Mouse (Mus musculus): Measurements from ENCODE around the gene Tlr13. TPM values are rescaled to one million over a fixed set of nuclear protein-coding genes. Genes with fewer than 3 reads are reported as not detected.

Gene Tlr13
- polyA plus RNA-seq (2015; fragmentation: Nextera tagmentation; extraction: Ambion mirVana): 0.67 and 0.89 TPM in 2 replicates

DNA sequence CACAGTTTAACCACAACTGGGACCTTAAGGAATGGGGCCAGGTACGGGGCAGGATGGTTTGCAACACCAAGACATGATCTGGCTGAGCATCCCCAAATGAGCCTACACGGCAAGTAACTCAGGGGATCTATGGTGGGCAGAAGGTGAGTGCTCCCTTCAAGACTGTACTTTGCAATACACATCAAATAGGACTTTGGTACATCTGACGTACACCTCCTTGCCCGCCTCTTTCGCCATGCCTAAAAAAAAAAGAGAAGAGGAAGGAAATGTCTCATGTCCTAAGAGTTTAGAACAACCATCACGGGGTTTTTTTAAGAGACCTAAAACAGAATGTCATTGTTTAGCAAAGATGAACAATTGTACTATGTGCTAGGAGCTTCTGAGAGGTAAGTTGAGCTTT, at the start of gene Tlr13:
Gene Tlr13, plus strand, starts transcription at position 269 of the 400 bp plus-strand sequence.
- Histone ChIP-seq H3K9ac (ENCODE audit: low read depth, low read length) (no peak within 1 kb of the TSS), H3K27ac (ENCODE audit: low read length) (no peak within 1 kb of the TSS), H3K4me1 (ENCODE audit: control insufficient read depth, insufficient read depth, low read length) (no peaks in the 10 kb centered on the region), H3K4me3 (ENCODE audit: low read length) (no peak within 1 kb of the TSS), H3K9me3 (ENCODE audit: control insufficient read depth, low read length) (no peaks in the 10 kb centered on the region), H3K4me2 (ENCODE audit: low read depth, low read length) (no peak within 1 kb of the TSS), H3K36me3 (ENCODE audit: control insufficient read depth, insufficient read depth, low read length) (no peaks in the 10 kb centered on the region), H3K27me3 (replicated peaks; ENCODE audit: control insufficient read depth, insufficient read depth, low read length) (no peaks in the 10 kb centered on the region)
- 85% methylated on average over 6 of the region's 6 CpGs for whole genome bisulfite sequencing
- ATAC-seq: no peak

DNA sequence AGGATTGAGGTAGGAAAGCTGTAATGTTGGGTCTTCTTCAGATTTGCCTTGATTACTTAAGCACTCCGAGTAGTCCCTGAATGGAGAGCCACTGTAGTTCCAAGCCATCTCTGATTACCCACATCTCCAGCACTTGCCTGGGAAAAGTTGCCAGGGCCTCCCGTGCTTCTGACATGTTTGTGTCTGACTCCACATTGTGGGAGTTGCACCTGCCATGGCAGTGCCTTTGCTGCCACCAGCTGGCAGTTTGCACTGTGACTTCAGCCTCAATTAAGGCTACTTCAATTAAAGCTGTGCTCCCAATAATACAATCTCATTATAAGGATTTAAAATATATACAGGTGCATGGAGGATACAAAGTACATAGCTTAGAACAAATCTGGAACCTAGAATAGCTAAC, 37.5 kb upstream of the Tlr13 start:
- Histone ChIP-seq H3K9ac (ENCODE audit: low read depth, low read length) (no peak overlapping the region), H3K4me3 (ENCODE audit: low read length) (no peak overlapping the region), H3K4me1 (ENCODE audit: control insufficient read depth, insufficient read depth, low read length) (no peaks in the 10 kb centered on the region), H3K9me3 (ENCODE audit: control insufficient read depth, low read length) (no peaks in the 10 kb centered on the region), H3K36me3 (ENCODE audit: control insufficient read depth, insufficient read depth, low read length) (no peaks in the 10 kb centered on the region), H3K27ac (ENCODE audit: low read length) (no peak overlapping the region), H3K27me3 (replicated peaks; ENCODE audit: control insufficient read depth, insufficient read depth, low read length) (no peaks in the 10 kb centered on the region), H3K4me2 (ENCODE audit: low read depth, low read length) (no peak overlapping the region)
- WGBS: 48% methylated on average over 2 of the region's 2 CpGs
- ATAC-seq: 0 out of 2 replicates have a peak, but pooled peaks have one; percentile 52

DNA sequence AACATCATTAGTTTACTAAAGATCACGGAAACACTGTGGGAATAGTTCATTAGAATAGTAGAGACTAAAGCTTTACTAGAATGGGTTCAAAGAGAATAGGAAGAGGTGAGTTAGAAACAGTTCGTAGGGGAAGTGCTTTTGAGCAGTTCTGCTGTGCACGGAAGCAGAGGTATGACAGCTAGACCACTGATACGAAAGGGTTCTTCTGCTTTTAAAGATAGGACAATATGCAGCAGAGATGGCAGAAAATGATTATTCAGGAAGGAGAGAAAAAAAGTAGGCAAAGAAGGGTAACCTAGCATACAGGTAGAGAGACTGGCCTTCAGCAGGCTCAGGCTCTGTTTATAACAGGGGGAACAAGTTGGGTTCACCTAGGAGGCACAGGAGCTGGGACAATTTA, 29.1 kb upstream of the Tlr13 start:
- no peak for ATAC-seq
- Histone ChIP-seq H3K4me1 (ENCODE audit: control insufficient read depth, insufficient read depth, low read length) (no peaks in the 10 kb centered on the region), H3K27ac (ENCODE audit: low read length) (no peak overlapping the region), H3K36me3 (ENCODE audit: control insufficient read depth, insufficient read depth, low read length) (peaks cover 3% of the 10 kb centered on the region; the same call in 1 of the 2 replicates), H3K9me3 (ENCODE audit: control insufficient read depth, low read length) (no peaks in the 10 kb centered on the region), H3K9ac (ENCODE audit: low read depth, low read length) (no peak overlapping the region), H3K27me3 (replicated peaks; ENCODE audit: control insufficient read depth, insufficient read depth, low read length) (no peaks in the 10 kb centered on the region), H3K4me3 (ENCODE audit: low read length) (no peak overlapping the region), H3K4me2 (ENCODE audit: low read depth, low read length) (no peak overlapping the region)
- 87% methylated on average over 4 of the region's 4 CpGs for WGBS

DNA sequence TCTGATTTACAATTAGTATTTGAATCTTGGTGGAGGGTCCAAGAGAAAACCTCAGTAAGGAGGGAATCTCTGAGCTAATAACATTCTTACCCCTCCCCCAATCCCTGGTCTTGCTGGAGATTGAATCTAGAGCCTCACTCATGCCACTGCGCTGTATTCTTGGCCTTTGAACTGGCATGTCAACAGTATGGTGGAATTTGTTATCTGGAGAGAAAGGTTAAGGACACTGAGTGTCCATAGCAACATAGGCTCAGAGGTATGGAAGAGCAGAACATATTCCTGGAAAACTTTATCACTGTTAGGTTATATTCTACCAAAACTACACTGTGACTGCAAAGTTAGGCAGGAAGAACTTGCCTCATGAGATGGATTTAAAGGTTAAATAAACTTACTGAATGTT, 28.3 kb upstream of the Tlr13 start:
- ATAC-seq: no peak
- Histone ChIP-seq H3K9ac (ENCODE audit: low read depth, low read length) (no peak overlapping the region), H3K4me3 (ENCODE audit: low read length) (no peak overlapping the region), H3K9me3 (ENCODE audit: control insufficient read depth, low read length) (no peaks in the 10 kb centered on the region), H3K27ac (ENCODE audit: low read length) (no peak overlapping the region), H3K36me3 (ENCODE audit: control insufficient read depth, insufficient read depth, low read length) (peaks cover 5% of the 10 kb centered on the region; the same call in 1 of the 2 replicates), H3K4me1 (ENCODE audit: control insufficient read depth, insufficient read depth, low read length) (no peaks in the 10 kb centered on the region), H3K4me2 (ENCODE audit: low read depth, low read length) (no peak overlapping the region), H3K27me3 (replicated peaks; ENCODE audit: control insufficient read depth, insufficient read depth, low read length) (no peaks in the 10 kb centered on the region)
- 76% methylated on average over 1 of the region's 1 CpGs for WGBS

DNA sequence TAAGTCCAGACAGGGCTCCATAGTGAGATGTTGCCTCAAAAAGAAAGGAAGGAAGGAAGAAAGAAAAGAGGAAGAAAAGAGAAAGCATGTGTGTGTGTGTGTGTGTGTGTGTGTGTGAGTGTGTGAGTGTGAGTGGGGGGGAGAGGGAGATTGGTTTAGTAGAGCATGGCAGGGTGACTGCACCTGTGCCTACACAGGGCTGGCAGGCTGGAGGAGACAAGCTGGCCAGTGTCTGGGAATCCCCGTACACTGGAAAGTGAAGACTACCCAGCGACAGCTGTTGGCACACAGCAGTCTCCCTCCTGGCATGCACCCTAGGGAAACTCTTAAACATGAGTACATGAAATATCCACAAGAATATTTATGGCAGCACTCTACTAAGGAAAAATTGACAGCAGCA, 20.2 kb upstream of the Tlr13 start:
- no peak overlapping the region for H3K9ac ChIP-seq (ENCODE audit: low read depth, low read length)
- no peaks in the 10 kb centered on the region for H3K27me3 ChIP-seq (replicated peaks; ENCODE audit: control insufficient read depth, insufficient read depth, low read length)
- H3K36me3 ChIP-seq (ENCODE audit: control insufficient read depth, insufficient read depth, low read length): 0 out of 2 replicates have a peak, but pooled peaks cover 2% of the 10 kb centered on the region
- no peak overlapping the region for H3K4me2 ChIP-seq (ENCODE audit: low read depth, low read length)
- no peaks in the 10 kb centered on the region for H3K9me3 ChIP-seq (ENCODE audit: control insufficient read depth, low read length)
- no peak overlapping the region for H3K27ac ChIP-seq (ENCODE audit: low read length)
- no peaks in the 10 kb centered on the region for H3K4me1 ChIP-seq (ENCODE audit: control insufficient read depth, insufficient read depth, low read length)
- WGBS: 75% methylated on average over 2 of the region's 2 CpGs
- no peak for ATAC-seq
- H3K4me3 ChIP-seq (ENCODE audit: low read length): no peak overlapping the region

DNA sequence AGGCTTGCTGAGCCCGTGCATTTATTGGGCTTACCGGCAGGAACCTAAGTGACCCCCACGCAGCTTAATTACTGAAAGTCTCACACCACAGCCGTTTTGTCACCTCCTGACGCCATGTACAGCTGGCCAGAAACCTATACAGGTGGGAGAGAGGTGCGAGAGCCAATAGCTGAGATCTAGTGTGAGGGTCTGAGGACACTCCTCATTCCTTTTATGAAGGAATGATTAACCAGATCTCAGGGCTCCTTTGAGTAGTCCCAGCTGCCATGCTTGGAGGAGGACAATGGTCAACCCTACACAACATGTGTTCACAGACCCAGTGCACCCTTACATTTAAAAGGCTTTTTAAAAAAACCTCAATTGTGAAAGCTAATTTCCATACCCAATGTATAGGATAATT, 14.7 kb upstream of the Tlr13 start:
- ATAC-seq: no peak

DNA sequence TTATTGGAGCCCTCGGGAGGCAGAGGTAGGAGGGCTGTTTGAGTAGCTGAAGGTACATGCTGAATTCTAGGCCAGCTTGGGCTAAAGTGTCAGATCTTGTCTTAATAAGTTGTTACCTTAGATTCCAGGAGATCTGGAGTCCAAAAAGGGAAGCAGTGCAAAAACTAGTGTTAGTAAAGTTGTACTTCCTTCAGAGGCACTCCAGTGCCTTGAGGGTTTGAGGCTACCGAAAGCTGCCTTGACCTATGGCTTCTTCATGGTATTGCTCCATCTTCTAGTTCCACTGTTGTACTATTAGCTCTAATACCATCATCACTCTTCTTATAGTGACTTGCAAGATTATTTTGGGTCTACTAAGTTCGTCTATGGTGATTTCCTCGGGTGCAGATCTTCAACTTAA, 13.1 kb upstream of the Tlr13 start:
- H3K4me1 ChIP-seq (ENCODE audit: control insufficient read depth, insufficient read depth, low read length): no peaks in the 10 kb centered on the region
- no peaks in the 10 kb centered on the region for H3K9me3 ChIP-seq (ENCODE audit: control insufficient read depth, low read length)
- no peak overlapping the region for H3K27ac ChIP-seq (ENCODE audit: low read length)
- H3K9ac ChIP-seq (ENCODE audit: low read depth, low read length): no peak overlapping the region
- WGBS: 93% methylated on average over 4 of the region's 4 CpGs
- H3K27me3 ChIP-seq (replicated peaks; ENCODE audit: control insufficient read depth, insufficient read depth, low read length): no peaks in the 10 kb centered on the region; the same call in 1 of the 2 replicates
- no peaks in the 10 kb centered on the region for H3K36me3 ChIP-seq (ENCODE audit: control insufficient read depth, insufficient read depth, low read length)
- H3K4me3 ChIP-seq (ENCODE audit: low read length): no peak overlapping the region
- H3K4me2 ChIP-seq (ENCODE audit: low read depth, low read length): no peak overlapping the region
- no peak for ATAC-seq

More for the DNA sequence above, 14.7 kb upstream of the Tlr13 start:
- no peak overlapping the region for H3K27ac ChIP-seq (ENCODE audit: low read length)
- H3K4me1 ChIP-seq (ENCODE audit: control insufficient read depth, insufficient read depth, low read length): no peaks in the 10 kb centered on the region
- H3K36me3 ChIP-seq (ENCODE audit: control insufficient read depth, insufficient read depth, low read length): no peaks in the 10 kb centered on the region
- WGBS: 61% methylated on average over 6 of the region's 6 CpGs
- no peak overlapping the region for H3K4me2 ChIP-seq (ENCODE audit: low read depth, low read length)
- no peaks in the 10 kb centered on the region; the same call in 1 of the 2 replicates for H3K27me3 ChIP-seq (replicated peaks; ENCODE audit: control insufficient read depth, insufficient read depth, low read length)
- no peaks in the 10 kb centered on the region for H3K9me3 ChIP-seq (ENCODE audit: control insufficient read depth, low read length)
- H3K4me3 ChIP-seq (ENCODE audit: low read length): no peak overlapping the region
- no peak overlapping the region for H3K9ac ChIP-seq (ENCODE audit: low read depth, low read length)

DNA sequence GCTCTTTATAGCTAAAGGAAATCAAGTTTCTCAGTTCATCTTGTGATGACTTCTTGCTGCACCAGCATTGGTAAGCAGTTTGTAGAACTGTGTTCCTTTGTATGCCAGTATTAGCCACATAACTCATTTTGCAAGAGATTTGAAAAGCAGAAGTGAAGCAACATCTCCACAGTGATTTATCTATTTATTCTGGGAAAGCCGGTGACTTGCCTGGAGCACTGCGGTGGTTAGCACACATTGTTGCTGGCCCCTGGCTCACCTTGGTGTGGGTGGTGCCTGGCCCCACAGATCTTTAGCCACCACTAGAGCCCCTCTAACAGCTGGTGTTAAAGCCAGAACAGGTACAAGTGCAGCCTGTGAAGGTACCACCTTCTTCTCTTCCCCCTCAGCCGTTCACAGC, 8.1 kb upstream of the Tlr13 start:
- Histone ChIP-seq H3K9ac (ENCODE audit: low read depth, low read length) (no peak overlapping the region), H3K36me3 (ENCODE audit: control insufficient read depth, insufficient read depth, low read length) (no peaks in the 10 kb centered on the region), H3K4me3 (ENCODE audit: low read length) (no peak overlapping the region), H3K27me3 (replicated peaks; ENCODE audit: control insufficient read depth, insufficient read depth, low read length) (no peaks in the 10 kb centered on the region; the same call in 1 of the 2 replicates), H3K4me1 (ENCODE audit: control insufficient read depth, insufficient read depth, low read length) (no peaks in the 10 kb centered on the region), H3K4me2 (ENCODE audit: low read depth, low read length) (no peak overlapping the region), H3K9me3 (ENCODE audit: control insufficient read depth, low read length) (no peaks in the 10 kb centered on the region), H3K27ac (ENCODE audit: low read length) (no peak overlapping the region)
- no peak for ATAC-seq
- WGBS: 46% methylated on average over 3 of the region's 3 CpGs

DNA sequence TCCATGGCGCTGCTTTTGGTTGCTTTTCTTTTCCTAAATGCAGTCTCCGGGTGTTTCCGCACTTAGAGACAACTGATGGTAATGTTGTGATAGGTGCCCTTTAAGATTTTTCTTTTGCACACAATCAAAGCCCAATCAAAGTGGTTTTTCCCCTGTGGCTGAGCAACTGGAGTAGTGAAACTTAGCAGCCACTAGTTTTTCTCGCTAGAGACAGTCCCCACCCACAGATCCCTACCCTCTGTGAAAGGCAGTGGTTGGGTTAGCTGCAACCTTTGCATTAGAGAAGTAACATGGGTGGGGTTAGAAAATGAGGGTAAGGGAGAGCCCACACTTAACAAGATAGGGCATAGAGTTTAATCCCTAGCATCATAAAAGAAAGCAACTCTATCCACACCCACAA, 7.5 kb upstream of the Tlr13 start:
- no peak overlapping the region for H3K9ac ChIP-seq (ENCODE audit: low read depth, low read length)
- H3K4me1 ChIP-seq (ENCODE audit: control insufficient read depth, insufficient read depth, low read length): no peaks in the 10 kb centered on the region
- no peak overlapping the region for H3K27ac ChIP-seq (ENCODE audit: low read length)
- H3K27me3 ChIP-seq (replicated peaks; ENCODE audit: control insufficient read depth, insufficient read depth, low read length): no peaks in the 10 kb centered on the region; the same call in 1 of the 2 replicates
- H3K4me2 ChIP-seq (ENCODE audit: low read depth, low read length): no peak overlapping the region
- no peaks in the 10 kb centered on the region for H3K36me3 ChIP-seq (ENCODE audit: control insufficient read depth, insufficient read depth, low read length)
- 85% methylated on average over 4 of the region's 4 CpGs for WGBS
- H3K4me3 ChIP-seq (ENCODE audit: low read length): no peak overlapping the region
- H3K9me3 ChIP-seq (ENCODE audit: control insufficient read depth, low read length): no peaks in the 10 kb centered on the region
- ATAC-seq: no peak

DNA sequence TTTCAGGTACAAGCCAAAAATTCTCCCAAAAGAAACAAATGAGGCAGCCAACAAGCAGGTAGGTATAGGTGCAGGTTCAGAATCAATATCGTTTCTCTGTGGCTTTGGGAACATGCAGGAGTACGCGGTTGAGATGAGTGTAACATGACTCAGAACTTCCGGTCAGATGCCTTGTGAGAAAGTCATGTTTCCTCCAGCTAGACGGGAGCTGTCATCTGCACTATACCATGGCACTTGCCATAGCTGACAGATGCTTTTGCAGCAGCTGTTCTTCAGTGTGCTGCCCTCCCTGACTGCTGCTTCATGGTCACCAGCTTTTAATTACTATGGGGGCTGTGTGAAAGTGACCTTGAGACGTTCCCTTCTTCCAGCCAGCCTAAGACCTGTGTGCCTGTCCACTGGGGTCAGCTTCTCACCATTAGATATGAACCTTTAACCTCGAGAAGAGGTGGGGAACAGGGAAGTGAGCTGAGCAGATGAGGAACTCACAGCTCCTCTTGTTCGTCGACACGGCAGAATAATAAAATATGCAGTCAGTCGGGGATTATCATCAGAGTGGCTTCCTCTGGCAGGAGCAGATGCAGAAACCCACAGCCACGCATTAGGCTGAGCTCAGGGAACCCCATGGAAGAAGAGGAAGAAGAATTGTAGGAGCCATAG, 7.0 kb upstream of the Tlr13 start:
- Histone ChIP-seq H3K27ac (ENCODE audit: low read length) (no peak overlapping the region), H3K4me1 (ENCODE audit: control insufficient read depth, insufficient read depth, low read length) (no peaks in the 10 kb centered on the region), H3K36me3 (ENCODE audit: control insufficient read depth, insufficient read depth, low read length) (no peaks in the 10 kb centered on the region), H3K9ac (ENCODE audit: low read depth, low read length) (no peak overlapping the region), H3K9me3 (ENCODE audit: control insufficient read depth, low read length) (no peaks in the 10 kb centered on the region), H3K27me3 (replicated peaks; ENCODE audit: control insufficient read depth, insufficient read depth, low read length) (no peaks in the 10 kb centered on the region; the same call in 1 of the 2 replicates), H3K4me3 (ENCODE audit: low read length) (no peak overlapping the region), H3K4me2 (ENCODE audit: low read depth, low read length) (no peak overlapping the region)
- ATAC-seq: no peak; the same call in 1 of the 2 replicates
- whole genome bisulfite sequencing: 50% methylated on average over 12 of the region's 12 CpGs
